Mouse (Mus musculus) thymus, postnatal 10 days (tissue): Measurements from ENCODE around the gene Kmt2b.

ENCODE experiments used
- DNase-seq, 2 experiments: peaks; one replicate each; pipeline ENCODE4 v3.0.0; 2021; ENCODE audit warnings: low spot score in 2 of 2

Kmt2b gene

DNA sequence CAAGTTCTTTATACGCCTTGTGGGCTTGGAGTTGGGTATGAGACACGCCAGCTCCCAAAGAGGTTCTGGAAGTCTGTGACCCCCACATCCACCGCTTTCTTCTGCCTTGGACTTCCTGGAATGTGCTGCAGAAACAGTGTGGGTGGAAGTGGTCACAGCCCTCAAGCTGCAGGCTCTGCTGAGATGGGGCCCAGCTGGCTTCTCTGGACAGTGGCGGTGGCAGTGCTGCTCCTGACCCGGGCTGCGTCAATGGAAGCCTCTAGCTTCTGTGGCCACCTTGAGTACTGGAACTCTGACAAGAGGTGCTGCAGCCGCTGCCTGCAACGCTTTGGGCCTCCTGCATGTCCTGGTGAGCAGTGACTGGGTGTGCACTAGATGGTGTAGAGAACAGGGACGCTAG is 22.5 kb downstream of the Kmt2b start:
- no peak for DNase-seq

DNA sequence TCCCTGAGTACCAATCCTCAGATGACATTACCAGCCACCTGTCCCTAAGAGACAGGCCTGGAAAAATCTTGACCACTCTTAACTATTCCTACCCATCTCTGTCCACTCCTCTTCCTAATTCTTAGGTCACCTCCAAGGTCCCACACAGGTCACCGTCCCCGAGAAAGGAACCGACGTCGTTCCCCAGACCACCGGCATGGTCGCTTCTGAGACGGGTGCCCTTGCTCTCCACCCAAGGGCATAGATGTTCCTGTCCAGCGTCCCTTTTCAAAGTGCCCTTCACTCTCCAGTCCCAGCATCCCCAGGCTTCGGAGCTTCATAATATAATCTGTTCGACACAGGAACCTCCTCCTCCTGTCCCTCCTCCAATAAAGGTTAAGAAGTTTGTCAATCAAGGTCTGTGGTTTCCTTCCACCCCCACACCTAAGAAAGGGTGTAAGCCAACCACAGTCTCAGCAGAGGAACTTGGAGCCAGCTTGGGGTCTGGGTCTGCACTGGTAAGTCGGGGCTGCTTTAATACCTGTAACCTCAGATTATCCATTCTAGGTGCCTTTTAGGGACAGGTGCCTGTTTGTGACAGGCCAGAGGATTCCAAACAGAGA is 23.5 kb downstream of the Kmt2b start, which contains the start of gene Igflr1:
Gene Igflr1, plus strand, starts transcription at position 458 of the 602 bp plus-strand sequence.
- DNase-seq, result no peak

DNA sequence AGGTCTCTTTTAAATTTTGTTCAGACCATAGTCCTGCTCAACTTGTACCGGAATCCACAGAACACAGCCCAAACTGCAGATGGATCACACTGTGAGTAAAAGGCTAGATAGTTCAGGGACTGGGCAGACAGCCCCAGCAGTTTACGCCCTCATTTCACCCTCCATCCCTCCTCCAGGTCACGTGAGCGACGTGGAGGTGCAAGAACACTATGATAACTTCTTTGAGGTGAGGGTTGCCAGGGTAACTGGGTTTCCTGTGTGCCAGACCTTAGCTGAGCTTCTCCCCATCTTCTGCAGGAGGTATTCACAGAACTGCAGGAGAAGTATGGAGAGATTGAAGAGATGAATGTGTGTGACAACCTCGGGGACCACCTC is 24.6 kb downstream of the Kmt2b start:
- DNase-seq, result peak; percentile 37 to 51

DNA sequence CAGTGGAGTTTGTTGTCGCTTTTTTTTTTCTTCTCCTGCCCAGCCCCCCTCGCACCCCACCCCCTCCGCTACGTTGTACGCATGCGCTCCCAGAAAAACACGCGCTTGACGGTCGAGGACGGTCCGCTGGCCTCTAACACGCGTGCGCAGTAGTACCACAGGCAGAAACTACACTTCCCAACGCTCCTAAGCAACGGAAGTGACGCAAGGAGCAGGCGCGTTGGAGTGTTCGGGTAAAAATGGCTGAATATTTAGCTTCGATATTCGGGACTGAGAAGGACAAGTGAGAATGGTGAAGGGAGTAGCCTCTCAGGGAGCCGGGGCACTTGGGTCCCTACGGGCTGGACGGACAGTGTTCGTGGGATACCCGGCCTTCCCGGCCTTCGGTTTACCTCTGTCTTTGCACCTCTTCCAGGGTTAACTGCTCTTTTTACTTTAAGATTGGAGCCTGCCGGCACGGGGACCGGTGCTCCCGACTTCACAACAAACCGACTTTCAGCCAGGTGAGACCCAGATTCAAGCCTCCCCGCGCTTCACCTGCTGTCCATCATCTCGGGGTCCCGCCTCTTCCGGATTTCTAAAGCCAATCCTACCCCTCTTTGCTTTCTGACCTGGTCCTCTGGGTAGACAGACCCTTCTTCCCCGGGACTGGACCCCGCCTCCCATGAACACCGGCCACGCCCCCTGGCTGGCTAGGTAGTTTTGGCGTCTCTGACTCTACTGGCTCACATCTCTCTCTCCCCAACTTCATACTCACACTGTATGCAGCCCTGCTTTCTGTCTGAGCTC is 25.2 kb downstream of the Kmt2b start, which contains the start of the genes U2af1l4, Gm49396 and Psenen:
Gene U2af1l4, plus strand, starts transcription at position 185 of the 789 bp plus-strand sequence.
Gene Gm49396, plus strand, starts transcription at position 228 of the 789 bp plus-strand sequence.
Gene Psenen, minus strand, starts transcription at position 511 of the 789 bp plus-strand sequence.
- peak; percentile 93 to 96 for DNase-seq

DNA sequence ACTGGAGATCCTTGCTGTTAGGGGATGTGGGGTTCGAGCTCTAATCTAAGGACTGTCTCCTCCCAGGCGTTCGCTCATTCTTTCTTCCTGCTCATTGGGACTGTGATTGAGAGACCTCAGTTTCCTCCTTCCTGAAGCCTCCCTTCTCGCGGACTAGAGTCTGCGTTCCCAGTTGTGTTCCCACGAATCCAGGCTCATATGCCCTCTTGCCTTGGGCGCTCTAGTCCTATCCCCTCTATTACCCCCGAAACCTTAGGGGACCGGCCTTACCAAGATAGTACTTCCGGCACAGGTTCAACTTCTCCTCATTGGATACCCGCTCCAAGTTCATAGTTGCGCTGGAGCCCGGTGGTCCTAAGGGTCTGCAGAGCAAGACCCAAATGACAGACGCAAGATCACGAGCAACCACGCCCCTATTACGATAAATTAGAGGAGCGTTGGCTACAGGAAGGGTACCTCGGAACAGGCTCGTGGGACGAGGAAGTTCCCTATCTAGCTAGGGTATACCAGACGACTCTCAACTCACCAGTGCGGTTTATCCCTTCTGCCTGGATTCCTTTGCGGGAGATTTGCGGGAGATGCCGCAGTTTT is 25.9 kb downstream of the Kmt2b start:
- DNase-seq, result peak in 1 of 2 experiments; percentile 28

DNA sequence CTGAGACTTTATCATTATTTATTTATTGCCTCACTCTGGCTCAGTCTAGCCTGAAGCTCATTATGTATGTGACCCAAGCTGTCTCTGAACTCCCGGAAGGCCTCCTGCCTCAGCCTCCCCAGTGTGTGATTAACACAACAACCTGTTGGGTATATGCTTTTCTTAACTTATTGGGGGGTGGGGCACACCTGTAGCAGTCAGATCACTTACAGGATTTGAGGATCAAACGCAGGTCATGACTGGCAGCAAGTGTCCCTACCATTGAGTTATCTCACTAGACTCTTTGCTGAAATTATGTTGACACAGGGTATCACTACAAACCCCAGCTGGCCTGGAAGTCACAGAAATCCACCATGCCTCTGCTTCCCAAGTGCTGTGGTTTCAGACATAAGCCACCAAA is 28.2 kb downstream of the Kmt2b start:
- no peak for DNase-seq

DNA sequence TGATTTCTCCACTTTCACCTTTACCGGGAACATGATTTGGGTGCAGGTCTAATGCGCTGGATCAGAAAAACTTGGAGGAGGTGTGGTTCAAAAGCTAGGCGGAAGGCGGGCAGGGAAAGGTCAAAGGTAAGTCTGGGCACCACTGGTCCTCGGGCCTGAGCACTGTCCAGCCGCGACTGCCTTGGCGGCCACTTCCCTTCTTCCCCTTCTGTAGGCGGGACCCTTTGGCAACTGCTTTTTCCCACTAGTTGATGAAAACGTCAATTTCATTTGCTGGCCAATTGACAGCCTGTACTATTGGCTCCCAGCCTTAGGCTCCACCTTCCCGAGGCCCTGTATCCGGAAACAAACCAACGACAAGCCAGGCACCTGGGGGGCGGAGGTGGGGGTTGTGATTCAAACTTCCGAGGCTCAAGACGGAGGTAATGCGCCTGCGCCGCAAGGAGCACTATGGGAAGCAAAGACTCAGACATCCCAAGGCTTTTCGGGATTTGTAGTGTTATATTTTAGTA is 29.0 kb downstream of the Kmt2b start, which contains the start of gene Lin37:
Gene Lin37, minus strand, starts transcription at position 396 of the 512 bp plus-strand sequence.
- DNase-seq, result peak; percentile 91 to 93

DNA sequence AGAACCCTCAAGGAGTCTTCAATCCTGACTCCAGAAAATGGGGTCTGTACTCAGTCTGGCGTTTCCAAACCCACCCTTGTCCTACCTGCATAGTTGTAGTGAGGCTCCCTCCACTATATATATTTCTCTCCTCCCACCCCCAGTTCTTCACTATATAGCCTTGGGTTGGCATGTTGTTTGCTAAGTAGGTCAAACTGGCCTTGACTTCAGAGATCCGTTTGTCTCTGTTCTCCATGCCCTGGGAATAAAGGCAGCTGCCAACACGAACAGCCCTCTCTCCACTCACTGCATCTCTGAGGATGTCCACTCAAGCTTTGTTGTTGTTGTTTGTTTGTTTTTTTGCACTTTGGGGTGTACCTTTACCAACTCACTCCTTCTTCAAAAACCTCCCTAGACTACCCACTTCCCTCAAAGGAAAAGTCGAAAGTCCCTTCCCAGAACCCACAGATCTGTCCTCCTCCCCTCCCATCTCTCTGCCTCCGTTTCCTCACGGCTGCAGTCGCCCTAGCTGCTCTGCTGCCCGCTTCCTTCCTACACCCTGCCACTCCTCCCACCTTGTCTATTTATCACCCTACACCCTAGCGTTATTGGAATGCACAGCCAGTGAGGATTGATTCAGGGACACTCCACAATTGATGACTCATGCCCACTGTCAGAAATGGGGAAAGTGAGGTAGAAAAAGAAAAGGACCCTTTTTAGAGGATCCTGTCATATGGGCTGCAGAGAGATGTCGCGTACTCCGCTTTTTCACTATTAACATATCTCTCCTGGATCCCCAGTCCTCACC is 29.7 kb downstream of the Kmt2b start:
- no peak for DNase-seq

DNA sequence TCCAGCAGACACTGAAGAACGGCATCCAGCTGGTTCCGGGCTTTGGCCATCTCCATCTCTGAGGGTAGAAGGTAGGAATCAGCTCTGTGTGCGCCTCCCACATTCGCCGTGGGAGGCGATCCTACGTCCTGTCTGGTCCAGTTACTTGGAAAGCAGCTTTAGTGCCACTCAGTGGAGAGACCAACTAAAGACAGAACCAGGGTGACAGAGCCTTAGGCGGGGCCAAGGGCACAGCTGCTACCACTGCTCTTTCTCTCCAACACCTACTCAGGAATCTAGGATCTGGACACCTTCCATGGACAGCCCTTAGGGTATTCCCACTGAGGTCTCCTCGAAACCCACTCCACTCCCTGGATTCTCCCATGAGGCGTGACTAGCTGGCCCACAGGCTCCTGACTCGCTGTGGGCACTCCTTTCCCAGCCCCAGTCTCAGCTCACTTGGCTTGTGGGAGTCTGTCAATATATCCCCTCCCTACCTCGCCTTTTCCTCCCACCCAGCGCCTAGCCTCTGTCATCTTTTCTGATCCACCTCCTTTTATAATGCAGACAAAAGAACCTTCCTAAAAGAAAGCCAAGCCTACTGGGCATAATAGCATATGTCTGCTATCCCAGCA is 30.5 kb downstream of the Kmt2b start:
- DNase-seq, result no peak

DNA sequence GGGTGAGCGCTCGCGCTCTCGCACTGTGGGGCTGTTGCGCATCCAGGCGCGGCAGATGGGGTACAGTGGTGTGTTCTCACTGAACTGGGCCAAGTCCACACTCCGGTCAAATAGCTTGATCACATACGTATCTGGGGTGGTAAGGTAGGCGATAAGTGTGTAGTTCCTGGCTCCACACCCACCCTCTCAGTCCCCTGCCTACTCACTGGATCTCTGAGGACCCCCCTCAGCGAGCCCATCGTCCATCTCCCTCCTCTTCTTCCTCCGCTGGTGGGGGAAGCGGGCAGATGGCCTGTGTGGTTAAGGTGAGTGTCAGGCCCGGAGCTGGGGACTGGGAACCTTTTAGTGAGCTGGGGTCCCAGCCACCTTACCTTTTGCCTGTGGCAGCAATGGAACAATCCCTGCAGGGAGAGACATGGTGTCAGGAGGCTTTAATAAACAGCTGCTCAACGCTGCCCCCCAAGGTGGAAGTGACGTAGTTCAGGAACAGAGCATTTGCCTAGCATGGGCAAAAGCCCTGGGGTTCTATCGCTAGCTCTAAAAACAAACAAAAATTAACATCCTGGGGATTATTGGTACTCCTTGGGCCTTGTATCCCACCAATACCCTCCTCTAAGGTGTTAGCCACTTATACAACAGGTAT is 31.5 kb downstream of the Kmt2b start:
- DNase-seq, result peak in 1 of 2 experiments; percentile 47

DNA sequence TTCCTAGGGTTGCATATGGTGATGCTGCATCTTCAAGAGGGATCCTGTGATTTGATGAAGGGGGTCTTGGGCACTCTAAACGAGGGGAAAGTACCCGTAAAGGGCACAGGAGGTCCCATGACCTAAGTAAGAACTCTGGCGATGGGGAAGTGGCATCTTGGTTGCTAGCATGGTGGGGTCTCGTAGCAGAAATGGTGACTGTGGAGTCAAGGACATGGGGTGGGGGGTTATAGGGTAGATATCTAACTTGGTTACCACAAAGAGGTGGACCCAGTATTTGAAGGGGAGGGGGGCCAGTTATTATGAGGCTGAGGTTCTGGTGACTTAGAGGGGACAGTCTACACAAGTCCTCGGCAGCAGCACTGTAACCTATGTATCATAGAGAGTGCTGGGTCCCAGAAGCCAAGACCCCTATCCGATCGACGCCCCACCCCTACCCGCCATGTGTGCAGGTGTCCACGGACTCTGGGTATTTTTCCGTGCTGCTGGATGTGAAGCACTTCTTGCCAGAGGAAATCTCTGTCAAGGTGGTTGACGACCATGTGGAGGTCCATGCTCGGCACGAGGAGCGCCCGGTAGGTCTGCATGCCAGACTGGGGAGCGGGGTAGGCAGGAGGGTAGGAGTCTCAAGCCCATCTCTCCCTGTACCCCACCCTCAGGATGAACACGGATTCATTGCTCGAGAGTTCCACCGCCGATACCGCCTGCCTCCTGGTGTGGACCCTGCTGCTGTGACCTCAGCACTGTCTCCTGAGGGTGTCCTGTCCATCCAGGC is 34.5 kb downstream of the Kmt2b start:
- no peak for DNase-seq

DNA sequence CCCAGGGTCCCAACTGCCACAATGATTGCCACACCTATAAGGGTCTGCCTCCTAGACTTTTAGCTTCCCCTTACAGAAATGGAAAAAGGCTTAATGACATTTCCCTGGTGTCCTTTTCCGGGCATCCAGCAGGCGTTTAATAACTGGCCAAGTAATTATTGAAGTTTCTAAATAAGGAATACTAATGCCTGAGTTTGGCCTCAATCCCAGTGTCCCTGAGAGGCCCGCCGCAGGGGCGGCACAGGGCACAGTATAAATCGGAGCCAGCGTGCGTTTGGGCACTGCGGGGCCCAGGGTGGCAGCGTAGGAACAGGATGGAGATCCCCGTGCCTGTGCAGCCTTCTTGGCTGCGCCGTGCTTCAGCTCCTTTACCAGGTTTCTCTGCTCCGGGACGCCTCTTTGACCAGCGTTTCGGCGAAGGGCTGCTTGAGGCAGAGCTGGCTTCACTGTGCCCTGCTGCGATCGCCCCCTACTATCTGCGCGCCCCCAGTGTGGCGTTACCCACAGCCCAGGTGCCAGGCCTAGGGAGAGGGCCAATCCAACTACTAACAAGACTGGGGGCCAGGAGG is 35.4 kb downstream of the Kmt2b start:
- peak in 1 of 2 experiments; percentile 34 for DNase-seq

DNA sequence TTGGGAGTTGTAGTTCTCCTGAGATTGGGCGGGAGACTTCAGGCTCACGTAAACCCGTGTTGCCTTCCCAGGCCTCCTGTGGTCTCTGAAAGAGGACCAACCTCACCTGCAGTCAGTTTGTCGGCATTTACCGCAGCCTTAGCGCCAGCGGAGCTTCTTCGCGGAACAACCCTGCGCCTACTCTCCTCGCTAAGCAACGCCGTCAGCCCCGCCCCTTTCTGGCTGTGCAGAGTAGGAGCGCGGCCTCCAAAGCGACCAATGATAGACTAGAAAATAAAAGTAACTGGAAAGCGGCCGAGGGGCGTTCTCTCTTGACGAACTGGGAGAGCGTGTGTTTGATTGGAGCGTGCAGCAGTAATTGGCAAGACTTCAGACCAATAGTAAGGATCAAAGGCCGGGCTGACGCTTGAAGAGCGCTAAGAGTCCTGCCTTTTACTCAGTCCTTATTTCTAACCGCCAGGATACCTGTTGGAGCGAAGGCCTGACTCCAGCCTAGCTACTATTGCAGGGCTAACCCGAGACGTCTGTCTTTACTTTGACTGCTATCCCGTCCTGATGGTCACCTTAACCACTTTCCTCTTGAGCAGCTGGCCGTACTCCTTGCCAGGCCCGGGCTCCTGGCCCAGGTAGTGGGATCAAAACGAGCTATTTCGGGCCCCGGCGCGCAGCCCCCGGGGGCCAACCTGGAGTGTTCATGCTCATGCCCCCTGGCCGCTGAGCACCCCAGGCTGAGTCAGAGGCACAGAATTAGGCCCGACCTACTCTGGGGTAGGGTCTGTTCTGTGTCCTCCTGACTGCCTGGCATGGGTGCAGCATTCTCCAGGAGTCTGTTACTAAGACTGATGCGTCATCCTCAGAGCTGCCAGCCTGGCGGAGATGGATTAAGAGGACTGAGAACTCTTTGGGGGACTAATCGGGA is 36.2 kb downstream of the Kmt2b start, which contains the start of the genes Hspb6 and Proser3:
Gene Hspb6, plus strand, starts transcription at position 77 of the 919 bp plus-strand sequence.
Gene Proser3, minus strand, starts transcription at position 198 of the 919 bp plus-strand sequence.
- DNase-seq, result peak; percentile 95

DNA sequence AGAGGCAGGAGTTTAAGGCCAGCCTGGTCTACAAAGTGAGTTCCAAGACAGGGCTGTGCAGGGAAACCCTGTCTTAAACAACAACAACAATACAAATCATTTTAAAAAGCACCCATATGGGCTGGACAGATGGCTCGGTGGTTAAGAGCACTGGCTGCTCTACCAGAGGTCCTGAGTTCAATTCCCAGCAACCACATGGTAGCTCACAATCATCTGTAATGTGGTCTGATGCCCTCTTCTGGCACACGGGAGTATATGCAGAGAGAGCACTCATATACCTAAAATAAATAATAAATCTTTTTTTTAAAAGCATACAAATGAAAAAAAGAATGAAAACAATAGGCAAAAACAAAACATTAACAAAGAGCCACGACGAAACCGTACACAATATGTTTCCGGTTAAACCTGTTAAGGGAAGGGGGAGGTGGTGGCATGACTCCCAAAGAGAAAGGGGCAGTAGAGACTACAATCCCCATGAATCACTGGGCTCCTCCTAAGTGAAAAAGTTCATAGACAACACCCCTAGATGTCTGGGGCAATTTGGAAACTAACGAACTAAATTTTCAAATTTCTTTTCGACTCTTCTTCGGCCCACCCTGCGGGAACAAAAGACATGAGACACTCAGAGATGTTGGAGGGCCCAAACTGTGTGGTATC is 37.0 kb downstream of the Kmt2b start:
- peak in 1 of 2 experiments; percentile 55 for DNase-seq

DNA sequence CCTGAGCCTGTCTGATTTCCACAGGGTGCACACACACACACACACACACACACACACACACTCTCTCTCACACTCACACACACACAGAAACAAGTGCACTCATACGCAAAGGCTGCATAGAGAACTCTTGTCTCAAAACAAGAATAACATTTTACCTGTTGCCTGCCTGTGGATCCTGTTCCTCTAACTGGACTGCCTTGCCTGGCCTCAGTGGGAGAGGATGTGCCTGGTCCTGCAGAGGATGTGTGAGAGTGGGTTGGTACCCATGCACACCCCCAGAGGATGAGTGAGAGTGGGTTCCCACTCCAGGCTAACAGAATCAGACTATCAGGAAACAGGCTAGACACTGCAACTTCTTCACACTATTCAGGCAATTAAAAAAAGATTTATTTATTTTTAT is 37.9 kb downstream of the Kmt2b start:
- DNase-seq, result no peak

DNA sequence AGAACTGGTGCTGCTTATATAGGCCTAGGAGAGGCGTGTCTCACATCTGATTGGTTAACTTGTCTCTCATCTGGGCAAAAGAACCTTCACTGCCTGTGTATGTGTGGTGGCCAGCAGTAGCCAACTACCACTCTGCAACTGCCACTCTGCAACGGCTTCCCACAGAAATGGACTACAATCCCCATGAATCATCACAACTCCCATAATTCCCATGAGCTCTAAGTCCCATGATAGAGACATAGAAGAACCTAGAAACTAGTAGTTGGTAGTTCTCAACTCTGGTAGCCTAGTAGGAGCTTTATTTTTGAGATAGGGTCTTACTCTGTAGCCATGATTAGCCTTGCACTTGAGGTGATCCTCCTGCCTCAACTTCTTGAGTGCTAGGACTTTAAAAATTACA is 38.6 kb downstream of the Kmt2b start:
- DNase-seq, result no peak

DNA sequence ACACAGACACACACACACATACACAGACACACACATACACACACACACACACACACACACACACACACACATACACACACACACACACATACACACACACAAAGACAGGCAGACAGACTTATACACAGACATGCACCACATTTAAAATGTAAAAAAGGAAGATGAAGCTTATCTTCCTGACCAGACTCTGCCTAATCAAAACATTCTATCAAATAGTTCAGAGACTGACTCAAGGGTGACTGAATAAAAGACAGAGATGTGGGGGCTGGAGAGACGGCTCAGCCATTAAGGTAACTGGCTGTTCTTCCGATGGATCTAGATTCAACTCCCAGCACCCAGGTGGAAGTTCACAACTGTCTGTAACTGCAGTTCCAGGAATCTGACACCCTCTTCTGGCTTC is 44.2 kb downstream of the Kmt2b start:
- DNase-seq, result no peak

DNA sequence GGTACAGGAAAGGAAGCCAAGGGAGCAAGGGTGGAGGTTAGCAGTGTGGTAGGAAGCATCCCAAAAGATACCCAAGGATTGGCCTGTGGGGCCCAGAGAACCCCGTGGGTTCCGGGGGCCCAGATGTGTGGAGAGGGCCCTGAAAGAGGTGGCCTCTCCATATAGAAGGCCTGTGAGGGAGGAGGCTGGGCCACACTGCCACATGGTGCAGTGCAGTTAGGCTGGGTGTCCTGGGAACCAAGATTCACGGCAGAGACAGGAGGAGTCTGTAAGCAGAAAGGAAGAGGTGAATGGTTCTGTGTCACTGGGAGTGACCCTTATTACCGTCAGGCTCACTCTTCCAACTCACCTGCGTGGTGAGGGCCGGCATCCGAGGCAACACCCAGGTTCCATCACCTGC is 48.0 kb downstream of the Kmt2b start:
- DNase-seq, result no peak
